Mouse (Mus musculus): Measurements from ENCODE around the gene Atg14. TPM values are rescaled to one million over a fixed set of nuclear protein-coding genes. Genes with fewer than 3 reads are reported as not detected.

Atg14 gene
- polyA plus RNA-seq, 2 experiments, result 11.3 to 15.5 TPM

DNA sequence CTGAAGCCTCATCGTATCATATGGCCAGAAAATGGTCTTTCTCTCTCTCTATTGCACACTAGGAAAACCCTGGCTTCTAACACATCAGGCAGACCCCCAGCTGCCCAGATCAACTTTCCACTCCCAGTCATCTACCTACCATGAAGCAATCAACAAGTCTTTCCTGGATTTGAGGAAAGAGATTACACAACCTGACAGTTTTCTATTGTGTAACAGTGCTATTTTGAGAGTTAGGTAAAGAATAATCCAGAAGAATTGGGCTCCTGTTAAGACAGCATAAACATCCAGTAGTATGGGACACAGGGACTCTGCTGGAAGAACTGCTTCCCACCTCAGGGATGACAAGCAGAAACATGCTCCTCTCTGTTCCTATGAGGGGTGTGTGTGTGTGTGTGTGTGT is 7.9 kb downstream of the Atg14 start:
- ATAC-seq (ENCODE audit: low FRiP score, low read depth) (no peak), DNase-seq (ENCODE audit: low spot score) (no peak)
- Histone ChIP-seq H3K4me2 (replicated peaks; ENCODE audit: low read depth, low read length, severe bottlenecking) (no peak overlapping the region), H3K27me3 (ENCODE audit: control insufficient read depth, insufficient read depth, low read length) (no peaks in the 10 kb centered on the region), H3K27ac (replicated peaks; ENCODE audit: low read depth, low read length) (no peak overlapping the region), H3K4me1 (ENCODE audit: control insufficient read depth, insufficient read depth, low read length) (peaks cover 4% of the 10 kb centered on the region), H3K4me3 (replicated peaks; ENCODE audit: low read length) (no peak overlapping the region), H3K9ac (ENCODE audit: low read depth, low read length, severe bottlenecking) (no peak overlapping the region), H3K9me3 (ENCODE audit: control insufficient read depth, low read length) (no peaks in the 10 kb centered on the region), H3K36me3 (ENCODE audit: control insufficient read depth, insufficient read depth, low read length) (peaks cover 21% of the 10 kb centered on the region)
- TF ChIP-seq POLR2A (IDR thresholded peaks at IDR 0.05; ENCODE audit: borderline replicate concordance, extremely low read depth, insufficient read depth, insufficient read length), result no peak
- 95% methylated on average over 1 of the region's 1 CpGs for WGBS

DNA sequence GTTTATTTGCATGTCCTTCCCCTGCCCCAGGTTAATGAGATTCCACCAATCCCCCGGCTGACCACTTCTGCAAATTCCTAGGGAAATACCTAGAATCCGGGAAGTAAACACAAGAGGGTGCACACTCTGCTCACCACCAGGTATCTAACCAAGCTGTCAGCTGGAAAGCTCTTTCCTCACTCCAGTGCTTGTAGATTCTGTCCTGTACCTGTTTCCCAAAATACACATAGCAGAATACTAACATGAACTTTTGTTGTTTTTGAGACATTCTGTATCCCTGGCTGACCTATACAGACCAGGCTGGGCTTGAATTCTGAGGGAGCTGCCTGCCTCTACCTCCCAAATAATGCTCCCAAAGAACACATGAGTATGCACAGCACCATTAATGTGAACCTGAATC is 9.7 kb downstream of the Atg14 start:
- DNase-seq (ENCODE audit: low spot score) (no peak), ATAC-seq (ENCODE audit: low FRiP score, low read depth) (no peak)
- Histone ChIP-seq H3K4me1 (ENCODE audit: control insufficient read depth, insufficient read depth, low read length) (no peaks in the 10 kb centered on the region), H3K27ac (replicated peaks; ENCODE audit: low read depth, low read length) (no peak overlapping the region), H3K9me3 (ENCODE audit: control insufficient read depth, low read length) (no peaks in the 10 kb centered on the region), H3K36me3 (ENCODE audit: control insufficient read depth, insufficient read depth, low read length) (peaks cover 32% of the 10 kb centered on the region), H3K4me2 (replicated peaks; ENCODE audit: low read depth, low read length, severe bottlenecking) (no peak overlapping the region), H3K4me3 (replicated peaks; ENCODE audit: low read length) (no peak overlapping the region), H3K9ac (ENCODE audit: low read depth, low read length, severe bottlenecking) (no peak overlapping the region), H3K27me3 (ENCODE audit: control insufficient read depth, insufficient read depth, low read length) (no peaks in the 10 kb centered on the region)
- 89% methylated on average over 2 of the region's 2 CpGs for WGBS
- no peak for TF ChIP-seq POLR2A (IDR thresholded peaks at IDR 0.05; ENCODE audit: borderline replicate concordance, extremely low read depth, insufficient read depth, insufficient read length)

DNA sequence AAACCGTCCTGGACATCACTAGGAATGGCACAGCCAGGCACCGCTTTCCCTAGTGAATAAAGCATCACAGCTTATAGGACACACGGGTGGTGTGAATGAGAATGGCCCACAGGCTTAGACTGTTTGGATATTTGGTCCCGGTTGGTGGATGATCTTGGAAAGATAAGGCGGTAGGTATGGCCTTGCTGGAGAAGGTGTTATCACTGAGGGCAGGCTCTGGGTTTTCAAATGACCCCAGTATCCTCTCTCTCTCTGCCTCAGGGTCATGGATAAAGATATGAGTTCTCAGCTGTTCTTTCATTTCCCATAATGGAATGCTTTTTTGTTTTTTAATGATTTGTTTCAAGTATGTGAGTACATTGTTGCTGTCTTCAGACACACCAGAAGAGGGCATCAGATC is 15.2 kb downstream of the Atg14 start:
- no peak overlapping the region for H3K4me3 ChIP-seq (replicated peaks; ENCODE audit: low read length)
- over 99% methylated on average over 5 of the region's 5 CpGs for WGBS
- H3K27me3 ChIP-seq (ENCODE audit: control insufficient read depth, insufficient read depth, low read length), result no peaks in the 10 kb centered on the region
- DNase-seq (ENCODE audit: low spot score) (no peak), ATAC-seq (ENCODE audit: low FRiP score, low read depth) (no peak)
- no peak overlapping the region for H3K9ac ChIP-seq (ENCODE audit: low read depth, low read length, severe bottlenecking)
- H3K36me3 ChIP-seq (ENCODE audit: control insufficient read depth, insufficient read depth, low read length), result peaks cover 38% of the 10 kb centered on the region
- H3K9me3 ChIP-seq (ENCODE audit: control insufficient read depth, low read length), result no peaks in the 10 kb centered on the region
- no peak overlapping the region for H3K27ac ChIP-seq (replicated peaks; ENCODE audit: low read depth, low read length)
- H3K4me1 ChIP-seq (ENCODE audit: control insufficient read depth, insufficient read depth, low read length), result no peaks in the 10 kb centered on the region
- no peak for TF ChIP-seq POLR2A (IDR thresholded peaks at IDR 0.05; ENCODE audit: borderline replicate concordance, extremely low read depth, insufficient read depth, insufficient read length)
- H3K4me2 ChIP-seq (replicated peaks; ENCODE audit: low read depth, low read length, severe bottlenecking), result no peak overlapping the region

DNA sequence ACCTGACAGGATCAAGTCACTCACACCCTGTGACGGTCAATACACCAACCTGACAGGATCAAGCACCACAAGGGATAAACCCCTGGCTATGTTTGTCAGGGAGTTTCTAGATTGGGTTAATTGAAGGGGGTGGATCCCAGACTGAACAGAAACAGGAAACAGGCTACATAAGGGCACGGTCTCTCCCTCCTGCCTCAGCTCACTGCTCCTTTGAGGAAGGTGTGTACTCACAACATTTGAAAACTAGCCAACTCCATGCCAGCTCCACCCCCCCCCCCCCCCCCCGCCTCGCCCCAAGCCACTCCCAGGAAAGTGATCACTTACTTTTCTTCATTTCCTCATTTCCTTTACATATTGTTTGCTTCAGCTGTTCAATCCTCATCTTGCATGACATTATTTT is 16.2 kb downstream of the Atg14 start:
- Histone ChIP-seq H3K4me2 (replicated peaks; ENCODE audit: low read depth, low read length, severe bottlenecking) (no peak overlapping the region), H3K27me3 (ENCODE audit: control insufficient read depth, insufficient read depth, low read length) (no peaks in the 10 kb centered on the region), H3K4me1 (ENCODE audit: control insufficient read depth, insufficient read depth, low read length) (no peaks in the 10 kb centered on the region), H3K4me3 (replicated peaks; ENCODE audit: low read length) (no peak overlapping the region), H3K9me3 (ENCODE audit: control insufficient read depth, low read length) (no peaks in the 10 kb centered on the region), H3K27ac (replicated peaks; ENCODE audit: low read depth, low read length) (no peak overlapping the region), H3K36me3 (ENCODE audit: control insufficient read depth, insufficient read depth, low read length) (peaks cover 45% of the 10 kb centered on the region), H3K9ac (ENCODE audit: low read depth, low read length, severe bottlenecking) (no peak overlapping the region)
- ATAC-seq (ENCODE audit: low FRiP score, low read depth) (no peak), DNase-seq (ENCODE audit: low spot score) (no peak)
- 85% methylated on average over 3 of the region's 4 CpGs for WGBS
- TF ChIP-seq POLR2A (IDR thresholded peaks at IDR 0.05; ENCODE audit: borderline replicate concordance, extremely low read depth, insufficient read depth, insufficient read length), result no peak

DNA sequence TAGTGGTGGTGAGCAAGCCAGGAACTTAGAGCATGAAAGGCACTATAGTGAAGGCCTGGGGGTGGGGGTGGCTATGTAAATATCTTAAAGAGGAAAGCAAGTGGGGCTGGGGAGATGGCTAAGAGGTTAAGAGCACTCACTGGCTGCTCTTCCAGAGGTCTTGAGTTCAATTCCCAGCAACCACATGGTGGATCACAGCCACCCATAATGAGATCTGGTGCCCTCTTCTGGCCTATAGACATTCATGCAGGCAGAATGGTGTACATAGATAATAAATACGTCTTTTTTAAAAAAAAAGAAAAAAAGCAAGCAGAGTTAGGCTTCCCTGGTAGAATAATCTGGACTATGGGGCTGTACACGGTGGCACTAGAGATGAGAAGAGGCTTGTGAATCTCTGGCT is 17.1 kb downstream of the Atg14 start:
- no peak for DNase-seq (ENCODE audit: low spot score)
- 95% methylated on average over 2 of the region's 2 CpGs for WGBS

DNA sequence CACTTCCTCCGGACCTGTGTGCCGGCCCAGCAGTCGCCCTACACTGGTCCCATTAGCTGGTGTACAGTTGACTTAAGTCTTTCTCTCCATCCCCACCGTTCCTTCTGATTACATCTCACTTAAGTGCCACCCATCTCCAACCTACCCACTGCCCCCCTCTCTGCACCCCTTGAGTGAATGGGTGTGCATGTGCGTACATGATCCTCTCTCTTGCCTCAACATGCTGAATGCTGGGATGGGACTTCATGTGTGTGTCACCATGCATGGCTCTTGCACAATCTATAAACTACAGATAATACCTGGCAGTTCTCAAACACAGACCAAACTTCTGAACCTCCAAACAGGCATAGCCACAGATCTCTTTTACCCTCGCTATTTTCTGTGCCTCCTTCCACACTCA is 18.8 kb downstream of the Atg14 start:
- 94% methylated on average over 6 of the region's 6 CpGs for WGBS
- Histone ChIP-seq H3K27ac (replicated peaks; ENCODE audit: low read depth, low read length) (no peak overlapping the region), H3K36me3 (ENCODE audit: control insufficient read depth, insufficient read depth, low read length) (peaks cover 60% of the 10 kb centered on the region), H3K4me1 (ENCODE audit: control insufficient read depth, insufficient read depth, low read length) (no peaks in the 10 kb centered on the region), H3K27me3 (ENCODE audit: control insufficient read depth, insufficient read depth, low read length) (no peaks in the 10 kb centered on the region), H3K9me3 (ENCODE audit: control insufficient read depth, low read length) (no peaks in the 10 kb centered on the region), H3K9ac (ENCODE audit: low read depth, low read length, severe bottlenecking) (no peak overlapping the region), H3K4me2 (replicated peaks; ENCODE audit: low read depth, low read length, severe bottlenecking) (no peak overlapping the region), H3K4me3 (replicated peaks; ENCODE audit: low read length) (no peak overlapping the region)
- no peak for TF ChIP-seq POLR2A (IDR thresholded peaks at IDR 0.05; ENCODE audit: borderline replicate concordance, extremely low read depth, insufficient read depth, insufficient read length)
- DNase-seq (ENCODE audit: low spot score), result no peak
- no peak for ATAC-seq (ENCODE audit: low FRiP score, low read depth)

More for the DNA sequence above, 17.1 kb downstream of the Atg14 start:
- H3K27ac ChIP-seq (replicated peaks; ENCODE audit: low read depth, low read length), result no peak overlapping the region
- no peak overlapping the region for H3K4me2 ChIP-seq (replicated peaks; ENCODE audit: low read depth, low read length, severe bottlenecking)
- H3K36me3 ChIP-seq (ENCODE audit: control insufficient read depth, insufficient read depth, low read length), result peaks cover 52% of the 10 kb centered on the region
- TF ChIP-seq POLR2A (IDR thresholded peaks at IDR 0.05; ENCODE audit: borderline replicate concordance, extremely low read depth, insufficient read depth, insufficient read length), result no peak
- H3K4me1 ChIP-seq (ENCODE audit: control insufficient read depth, insufficient read depth, low read length), result no peaks in the 10 kb centered on the region
- no peaks in the 10 kb centered on the region for H3K27me3 ChIP-seq (ENCODE audit: control insufficient read depth, insufficient read depth, low read length)
- H3K4me3 ChIP-seq (replicated peaks; ENCODE audit: low read length), result no peak overlapping the region
- H3K9me3 ChIP-seq (ENCODE audit: control insufficient read depth, low read length), result no peaks in the 10 kb centered on the region
- H3K9ac ChIP-seq (ENCODE audit: low read depth, low read length, severe bottlenecking), result no peak overlapping the region
- no peak for ATAC-seq (ENCODE audit: low FRiP score, low read depth)

Data from limb, embryonic 14.5 days (tissue).